Mouse (Mus musculus): ENCODE data around the gene Nkain2. TPM values are rescaled to one million over a fixed set of nuclear protein-coding genes. Genes with fewer than 3 reads are reported as not detected.
"Not testable (repeated sequence)": the region's sequence is repeated elsewhere in the genome, so short reads cannot be mapped to it uniquely, and the experiment has no call there.

The Nkain2 gene
- polyA plus RNA-seq, 1 experiment from 2014 or later: 0.45 TPM

GRCm38 (mm10) chr10:31947178-31947726, 943.0 kb downstream of the Nkain2 start:
- DNase-seq (ENCODE audit: extremely low spot score, low spot score): no peak

GRCm38 (mm10) chr10:31931961-31932360, 958.3 kb downstream of the Nkain2 start:
- H3K27ac ChIP-seq: no peak overlapping the region
- no peaks in the 10 kb centered on the region for H3K9me3 ChIP-seq
- H3K4me1 ChIP-seq: no peaks in the 10 kb centered on the region
- H3K36me3 ChIP-seq (replicated peaks): no peaks in the 10 kb centered on the region
- no peak overlapping the region for H3K4me3 ChIP-seq
- 93% methylated on average over 2 of the region's 2 CpGs for WGBS
- DNase-seq (ENCODE audit: extremely low spot score, low spot score): no peak
- no peaks in the 10 kb centered on the region for H3K27me3 ChIP-seq (ENCODE audit: poor library complexity, severe bottlenecking)

More at GRCm38 (mm10) chr10:31947178-31947726, 943.0 kb downstream of the Nkain2 start:
- no peak overlapping the region for H3K27ac ChIP-seq
- no peaks in the 10 kb centered on the region for H3K36me3 ChIP-seq (replicated peaks)
- peaks cover 7% of the 10 kb centered on the region for H3K4me1 ChIP-seq
- WGBS: 74% methylated on average over 2 of the region's 2 CpGs
- H3K27me3 ChIP-seq (ENCODE audit: poor library complexity, severe bottlenecking): no peaks in the 10 kb centered on the region
- H3K9me3 ChIP-seq: no peaks in the 10 kb centered on the region
- H3K4me3 ChIP-seq: no peak overlapping the region

GRCm38 (mm10) chr10:31927657-31928056, 962.6 kb downstream of the Nkain2 start:
- Histone ChIP-seq H3K9me3 (no peaks in the 10 kb centered on the region), H3K4me1 (no peaks in the 10 kb centered on the region), H3K27ac (no peak overlapping the region), H3K4me3 (no peak overlapping the region), H3K36me3 (replicated peaks) (no peaks in the 10 kb centered on the region), H3K27me3 (ENCODE audit: poor library complexity, severe bottlenecking) (no peaks in the 10 kb centered on the region)
- no peak for DNase-seq (ENCODE audit: extremely low spot score, low spot score)
- WGBS: 90% methylated on average over 5 of the region's 5 CpGs

- WGBS: 92% methylated on average over 3 of the region's 3 CpGs
- not testable (repeated sequence) for H3K27ac ChIP-seq
These were observed 969.4 kb downstream of the Nkain2 start for GRCm38 (mm10) chr10:31920901-31921300.

GRCm38 (mm10) chr10:31907488-31907887, 982.8 kb downstream of the Nkain2 start:
- no peaks in the 10 kb centered on the region for H3K27me3 ChIP-seq (ENCODE audit: poor library complexity, severe bottlenecking)
- no peak overlapping the region for H3K27ac ChIP-seq
- no peak overlapping the region for H3K4me3 ChIP-seq
- WGBS: 61% methylated on average over 3 of the region's 3 CpGs
- no peak for DNase-seq (ENCODE audit: extremely low spot score, low spot score)
- H3K36me3 ChIP-seq (replicated peaks): no peaks in the 10 kb centered on the region
- no peaks in the 10 kb centered on the region for H3K9me3 ChIP-seq
- no peaks in the 10 kb centered on the region for H3K4me1 ChIP-seq

More at GRCm38 (mm10) chr10:31920901-31921300, 969.4 kb downstream of the Nkain2 start:
- H3K4me3 ChIP-seq; H3K4me1 ChIP-seq; H3K36me3 ChIP-seq (replicated peaks); H3K9me3 ChIP-seq; DNase-seq (ENCODE audit: extremely low spot score, low spot score); H3K27me3 ChIP-seq (ENCODE audit: poor library complexity, severe bottlenecking): not testable (repeated sequence)

- no peaks in the 10 kb centered on the region for H3K4me1 ChIP-seq
- no peaks in the 10 kb centered on the region for H3K9me3 ChIP-seq
- H3K4me3 ChIP-seq: no peak overlapping the region
- no peaks in the 10 kb centered on the region for H3K36me3 ChIP-seq (replicated peaks)
- H3K27me3 ChIP-seq (ENCODE audit: poor library complexity, severe bottlenecking): no peaks in the 10 kb centered on the region
- DNase-seq (ENCODE audit: extremely low spot score, low spot score): no peak
- WGBS: 93% methylated on average over 2 of the region's 2 CpGs
- H3K27ac ChIP-seq: no peak overlapping the region
These were observed 990.8 kb downstream of the Nkain2 start for GRCm38 (mm10) chr10:31899501-31899900.

- Histone ChIP-seq H3K4me3 (no peak overlapping the region), H3K4me1 (no peaks in the 10 kb centered on the region), H3K27me3 (ENCODE audit: poor library complexity, severe bottlenecking) (no peaks in the 10 kb centered on the region), H3K36me3 (replicated peaks) (no peaks in the 10 kb centered on the region), H3K9me3 (no peaks in the 10 kb centered on the region), H3K27ac (no peak overlapping the region)
- no peak for DNase-seq (ENCODE audit: extremely low spot score, low spot score)
- WGBS: 81% methylated on average over 4 of the region's 4 CpGs
These were observed 1016.9 kb downstream of the Nkain2 start for GRCm38 (mm10) chr10:31873323-31873895.

- Histone ChIP-seq H3K27ac (no peak overlapping the region), H3K4me3 (no peak overlapping the region), H3K27me3 (ENCODE audit: poor library complexity, severe bottlenecking) (no peaks in the 10 kb centered on the region), H3K4me1 (no peaks in the 10 kb centered on the region), H3K9me3 (no peaks in the 10 kb centered on the region), H3K36me3 (replicated peaks) (no peaks in the 10 kb centered on the region)
- WGBS: 91% methylated on average over 1 of the region's 1 CpGs
- DNase-seq (ENCODE audit: extremely low spot score, low spot score): no peak
These were observed 1022.0 kb downstream of the Nkain2 start for GRCm38 (mm10) chr10:31868275-31868674.

GRCm38 (mm10) chr10:31827041-31827440, 1063.2 kb downstream of the Nkain2 start:
- Histone ChIP-seq H3K4me3 (no peak overlapping the region), H3K36me3 (replicated peaks) (no peaks in the 10 kb centered on the region), H3K4me1 (no peaks in the 10 kb centered on the region), H3K9me3 (no peaks in the 10 kb centered on the region), H3K27me3 (ENCODE audit: poor library complexity, severe bottlenecking) (no peaks in the 10 kb centered on the region), H3K27ac (no peak overlapping the region)
- no peak for DNase-seq (ENCODE audit: extremely low spot score, low spot score)
- WGBS: 83% methylated on average over 1 of the region's 1 CpGs

- H3K9me3 ChIP-seq: no peaks in the 10 kb centered on the region
- no peaks in the 10 kb centered on the region for H3K36me3 ChIP-seq (replicated peaks)
- DNase-seq (ENCODE audit: extremely low spot score, low spot score): no peak
- H3K4me1 ChIP-seq: no peaks in the 10 kb centered on the region
- no peaks in the 10 kb centered on the region for H3K27me3 ChIP-seq (ENCODE audit: poor library complexity, severe bottlenecking)
- H3K4me3 ChIP-seq: no peak overlapping the region
- WGBS: 75% methylated on average over 3 of the region's 3 CpGs
- H3K27ac ChIP-seq: no peak overlapping the region
These were observed 1077.7 kb downstream of the Nkain2 start for GRCm38 (mm10) chr10:31812543-31812942.

GRCm38 (mm10) chr10:31742443-31743057, 1147.7 kb downstream of the Nkain2 start:
- Histone ChIP-seq H3K27ac (no peak overlapping the region), H3K36me3 (replicated peaks) (no peaks in the 10 kb centered on the region), H3K9me3 (no peaks in the 10 kb centered on the region), H3K4me1 (no peaks in the 10 kb centered on the region), H3K27me3 (ENCODE audit: poor library complexity, severe bottlenecking) (no peaks in the 10 kb centered on the region), H3K4me3 (no peak overlapping the region)
- peak; percentile 66 for DNase-seq (ENCODE audit: extremely low spot score, low spot score)
- 29% methylated on average over 5 of the region's 5 CpGs for WGBS

- Histone ChIP-seq H3K27me3 (ENCODE audit: poor library complexity, severe bottlenecking) (no peaks in the 10 kb centered on the region), H3K4me1 (no peaks in the 10 kb centered on the region), H3K9me3 (no peaks in the 10 kb centered on the region), H3K27ac (no peak overlapping the region), H3K36me3 (replicated peaks) (no peaks in the 10 kb centered on the region), H3K4me3 (no peak overlapping the region)
- no peak for DNase-seq (ENCODE audit: extremely low spot score, low spot score)
These were observed 1162.2 kb downstream of the Nkain2 start for GRCm38 (mm10) chr10:31728036-31728435.

GRCm38 (mm10) chr10:31647270-31647669, 1243.0 kb downstream of the Nkain2 start:
- 87% methylated on average over 3 of the region's 3 CpGs for WGBS
- Histone ChIP-seq H3K27ac (no peak overlapping the region), H3K36me3 (replicated peaks) (no peaks in the 10 kb centered on the region), H3K27me3 (ENCODE audit: poor library complexity, severe bottlenecking) (peaks cover 14% of the 10 kb centered on the region), H3K9me3 (no peaks in the 10 kb centered on the region), H3K4me1 (no peaks in the 10 kb centered on the region; the same call in 1 of the 2 replicates), H3K4me3 (no peak overlapping the region)
- no peak for DNase-seq (ENCODE audit: extremely low spot score, low spot score)

Measured in forebrain, embryonic 10.5 days (tissue).